Mouse (Mus musculus): ENCODE results near the gene Rnf26. TPM values are rescaled to one million over a fixed set of nuclear protein-coding genes. Genes with fewer than 3 reads are reported as not detected.

Rnf26 gene
- polyA plus RNA-seq, 1 experiment from 2014 or later, result 37.4 TPM

DNA sequence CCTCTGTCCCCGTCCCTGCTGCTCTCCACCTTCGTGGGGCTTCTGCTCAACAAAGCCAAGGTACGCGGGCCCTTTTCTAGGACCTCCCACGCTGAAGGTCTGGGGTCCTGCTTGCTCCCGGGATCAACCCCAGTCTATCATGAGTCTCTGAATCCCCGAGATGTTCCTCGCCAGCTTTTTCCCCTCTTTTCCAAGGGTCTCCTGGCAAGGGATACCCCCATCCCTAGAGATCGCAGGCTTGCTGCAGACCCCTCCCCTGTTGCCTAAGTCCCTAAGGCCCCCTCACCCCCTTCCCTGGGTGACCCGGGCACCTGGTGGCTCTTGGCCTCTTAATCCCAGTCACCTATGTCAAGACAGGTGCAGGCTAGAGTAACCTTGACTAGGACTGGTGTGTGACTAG lies 28.0 kb downstream of the Rnf26 start:
- Histone ChIP-seq H3K4me2 (peak overlapping the region; percentile 98), H3K27me3 (peaks cover 30% of the 10 kb centered on the region), H3K36me3 (no peaks in the 10 kb centered on the region), H3K4me3 (peak overlapping the region; percentile 53), H3K9ac (peak overlapping the region; percentile 49), H3K27ac (replicated peaks) (no peak overlapping the region), H3K9me3 (no peaks in the 10 kb centered on the region), H3K4me1 (replicated peaks) (peaks cover 40% of the 10 kb centered on the region)
- ATAC-seq (ENCODE audit: low FRiP score, low read depth), result peak; percentile 16; the same call in 1 of the 2 replicates
- WGBS, result 4% methylated on average over 10 of the region's 10 CpGs

DNA sequence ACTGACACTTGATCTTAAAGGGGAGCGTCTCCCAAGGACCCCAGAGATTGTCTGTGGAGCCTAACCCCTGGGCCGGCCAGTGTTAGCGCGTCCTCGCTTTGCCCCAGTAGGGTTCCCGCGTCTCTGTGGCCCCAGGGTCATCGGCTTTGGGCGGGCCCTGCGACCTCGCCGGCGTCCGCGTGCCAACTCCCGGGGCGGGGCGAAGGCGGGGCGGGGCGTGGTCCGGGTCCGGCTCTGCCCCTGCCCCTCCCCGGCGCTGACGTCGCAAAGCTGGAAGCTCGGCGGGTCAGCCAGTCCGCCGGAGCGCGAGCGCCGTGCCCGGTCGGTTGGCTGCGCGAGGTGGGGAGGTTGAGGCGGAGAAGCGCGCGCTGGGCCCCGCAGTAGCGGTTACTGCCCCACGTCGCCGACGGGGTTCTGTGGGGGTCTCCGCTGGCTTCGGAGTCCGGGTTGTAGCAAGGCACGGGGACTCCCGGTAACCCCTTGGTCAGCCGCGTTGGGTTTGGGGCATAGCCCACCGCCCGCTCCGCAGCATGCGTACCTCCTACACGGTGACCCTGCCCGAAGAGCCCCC lies 28.6 kb downstream of the Rnf26 start:
- H3K36me3 ChIP-seq, result no peaks in the 10 kb centered on the region
- H3K4me2 ChIP-seq, result peak overlapping the region; percentile 98
- H3K9me3 ChIP-seq, result no peaks in the 10 kb centered on the region
- H3K4me1 ChIP-seq (replicated peaks), result peaks cover 40% of the 10 kb centered on the region
- peak; percentile 45 for ATAC-seq (ENCODE audit: low FRiP score, low read depth)
- peak overlapping the region; percentile 49 for H3K9ac ChIP-seq
- H3K27me3 ChIP-seq, result peaks cover 30% of the 10 kb centered on the region
- under 1% methylated on average over 54 of the region's 62 CpGs for WGBS
- H3K27ac ChIP-seq (replicated peaks), result no peak overlapping the region
- peak overlapping the region; percentile 53 for H3K4me3 ChIP-seq

DNA sequence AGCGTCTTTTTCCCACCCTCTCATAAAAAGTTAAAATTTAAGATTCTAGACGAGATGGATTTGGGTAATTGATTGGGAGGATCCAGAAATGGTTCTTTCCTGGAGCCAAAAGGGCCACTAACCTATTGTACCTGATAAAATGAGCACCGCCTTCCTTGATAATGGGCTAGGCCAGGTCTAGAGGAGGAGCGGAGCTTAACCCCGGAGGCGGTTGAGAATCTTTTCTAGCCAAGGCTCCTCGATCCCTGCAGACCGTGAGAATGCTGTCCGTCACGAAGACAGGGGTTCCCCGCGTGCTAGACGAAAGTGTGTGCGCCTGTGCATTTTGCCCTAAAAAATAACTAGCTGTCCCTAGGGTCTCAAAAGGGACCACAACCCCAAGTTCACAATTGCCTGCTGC lies 29.1 kb downstream of the Rnf26 start:
- H3K27me3 ChIP-seq, result peaks cover 30% of the 10 kb centered on the region
- no peak for ATAC-seq (ENCODE audit: low FRiP score, low read depth)
- H3K4me3 ChIP-seq, result peak overlapping the region; percentile 53
- H3K9me3 ChIP-seq, result no peaks in the 10 kb centered on the region
- H3K4me2 ChIP-seq, result peak overlapping the region; percentile 98
- H3K36me3 ChIP-seq, result no peaks in the 10 kb centered on the region
- H3K9ac ChIP-seq, result peak overlapping the region; percentile 49
- 3% methylated on average over 14 of the region's 14 CpGs for WGBS
- H3K27ac ChIP-seq (replicated peaks), result no peak overlapping the region
- H3K4me1 ChIP-seq (replicated peaks), result peaks cover 40% of the 10 kb centered on the region

DNA sequence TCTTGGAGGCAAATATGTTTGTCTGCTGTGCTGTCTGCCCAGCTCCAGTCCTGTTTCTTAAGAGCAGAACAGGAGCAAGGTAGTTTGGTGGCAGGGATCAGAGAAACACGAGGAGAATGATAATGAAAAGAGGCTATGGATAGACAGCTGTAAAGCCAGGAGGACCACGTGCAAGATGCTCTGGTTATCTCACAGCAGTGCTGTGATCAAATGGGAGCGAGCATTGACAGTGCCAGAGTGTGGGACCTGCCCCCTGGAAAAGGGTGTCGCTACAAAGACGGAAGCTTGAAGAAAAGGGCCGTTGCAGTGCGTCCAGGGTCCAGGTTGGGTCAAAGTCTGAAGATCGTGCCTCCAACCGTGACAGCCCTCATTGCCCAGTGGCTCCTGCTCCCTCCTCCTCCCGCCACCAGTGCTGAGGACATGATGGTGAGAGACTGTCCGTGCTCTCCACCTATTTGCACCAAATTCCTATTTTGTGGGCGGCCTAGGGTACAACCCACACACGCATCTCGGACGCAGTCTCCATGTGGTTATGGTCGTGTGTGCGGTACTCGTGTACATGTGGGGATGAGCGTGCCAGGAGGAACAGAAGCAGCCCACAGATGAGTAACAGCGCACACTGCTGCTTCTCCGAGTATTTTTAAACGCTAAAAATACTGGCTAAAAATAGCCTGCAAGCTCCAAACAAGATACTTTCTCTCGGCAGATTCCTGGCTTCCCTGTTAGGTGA lies 29.8 kb downstream of the Rnf26 start:
- Histone ChIP-seq H3K27ac (replicated peaks) (no peak overlapping the region), H3K27me3 (peaks cover 30% of the 10 kb centered on the region), H3K4me2 (peak overlapping the region; percentile 98), H3K36me3 (no peaks in the 10 kb centered on the region), H3K4me1 (replicated peaks) (peaks cover 46% of the 10 kb centered on the region), H3K4me3 (peak overlapping the region; percentile 53), H3K9me3 (no peaks in the 10 kb centered on the region), H3K9ac (no peak overlapping the region)
- ATAC-seq (ENCODE audit: low FRiP score, low read depth), result no peak
- WGBS, result 12% methylated on average over 23 of the region's 23 CpGs

DNA sequence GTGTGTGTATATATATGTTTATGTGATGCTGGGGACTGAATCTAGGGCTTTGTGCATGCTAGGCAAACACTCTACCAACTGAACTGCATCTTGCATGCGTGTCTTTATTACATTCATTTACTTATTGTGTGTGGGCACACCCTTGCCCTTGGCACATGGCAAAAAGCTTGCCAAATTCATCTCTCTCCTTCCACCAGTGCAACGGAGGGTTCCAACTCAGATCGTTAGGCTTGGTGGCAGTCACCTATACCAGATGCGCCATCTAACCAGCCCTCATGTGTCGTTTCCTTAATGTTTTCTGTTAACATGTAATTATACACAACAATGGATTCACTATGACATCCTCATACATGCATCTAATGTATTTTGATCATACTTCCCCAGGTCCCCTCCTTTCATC lies 31.1 kb downstream of the Rnf26 start:
- 84% methylated on average over 5 of the region's 5 CpGs for WGBS
- Histone ChIP-seq H3K27me3 (peaks cover 28% of the 10 kb centered on the region), H3K4me1 (replicated peaks) (peaks cover 41% of the 10 kb centered on the region), H3K27ac (replicated peaks) (no peak overlapping the region), H3K36me3 (no peaks in the 10 kb centered on the region), H3K9me3 (no peaks in the 10 kb centered on the region), H3K4me2 (no peak overlapping the region), H3K4me3 (no peak overlapping the region), H3K9ac (no peak overlapping the region)
- ATAC-seq (ENCODE audit: low FRiP score, low read depth), result no peak

DNA sequence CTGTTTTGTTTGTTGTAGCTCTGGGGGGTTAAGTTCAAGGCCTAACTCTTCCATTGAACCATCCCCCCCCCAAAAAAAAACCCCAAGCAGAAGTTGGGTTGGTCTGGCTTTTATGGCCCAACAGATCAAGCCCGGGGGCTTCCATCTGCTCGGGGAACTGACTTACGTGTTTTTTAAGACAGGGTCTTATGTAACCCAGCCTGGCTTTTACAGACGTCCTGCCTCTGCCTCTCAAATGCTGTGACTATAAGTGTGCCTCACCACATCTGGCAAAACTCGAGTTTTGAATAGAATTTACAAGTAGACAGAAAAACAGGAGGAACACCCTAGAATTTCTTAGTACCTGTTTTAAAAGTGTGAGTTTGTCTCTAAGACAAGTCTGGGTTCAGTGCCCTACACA lies 31.7 kb downstream of the Rnf26 start:
- WGBS, result 82% methylated on average over 5 of the region's 5 CpGs
- H3K4me3 ChIP-seq, result no peak overlapping the region
- peaks cover 41% of the 10 kb centered on the region for H3K4me1 ChIP-seq (replicated peaks)

DNA sequence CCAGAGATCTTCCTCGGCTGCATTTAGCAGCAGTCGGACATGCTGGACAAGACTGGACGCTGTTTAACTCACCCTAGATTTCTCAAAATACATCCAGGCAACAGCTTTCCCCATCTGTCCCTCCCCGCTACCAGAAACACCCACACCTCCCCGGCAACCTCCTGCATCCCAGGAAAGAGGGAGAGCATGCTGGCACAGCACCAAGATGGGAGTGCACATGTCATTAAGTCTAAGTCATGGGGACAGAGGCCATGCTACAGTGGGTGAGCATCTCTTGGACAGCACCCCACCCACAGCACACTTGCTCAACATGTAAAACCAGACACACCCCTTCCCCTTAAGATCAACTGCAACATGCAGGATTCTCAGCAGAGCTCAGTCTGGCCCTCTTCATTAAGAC lies 32.4 kb downstream of the Rnf26 start:
- no peaks in the 10 kb centered on the region for H3K36me3 ChIP-seq
- H3K4me2 ChIP-seq, result no peak overlapping the region
- no peaks in the 10 kb centered on the region for H3K9me3 ChIP-seq
- peaks cover 18% of the 10 kb centered on the region for H3K27me3 ChIP-seq
- no peak overlapping the region for H3K4me3 ChIP-seq
- peaks cover 41% of the 10 kb centered on the region for H3K4me1 ChIP-seq (replicated peaks)
- H3K27ac ChIP-seq (replicated peaks), result no peak overlapping the region
- no peak for ATAC-seq (ENCODE audit: low FRiP score, low read depth)
- WGBS, result 67% methylated on average over 5 of the region's 5 CpGs
- H3K9ac ChIP-seq, result no peak overlapping the region

More for the DNA sequence above, 31.7 kb downstream of the Rnf26 start:
- no peak for ATAC-seq (ENCODE audit: low FRiP score, low read depth)
- Histone ChIP-seq H3K9me3 (no peaks in the 10 kb centered on the region), H3K36me3 (no peaks in the 10 kb centered on the region), H3K27me3 (peaks cover 24% of the 10 kb centered on the region), H3K4me2 (no peak overlapping the region), H3K9ac (no peak overlapping the region), H3K27ac (replicated peaks) (no peak overlapping the region)

DNA sequence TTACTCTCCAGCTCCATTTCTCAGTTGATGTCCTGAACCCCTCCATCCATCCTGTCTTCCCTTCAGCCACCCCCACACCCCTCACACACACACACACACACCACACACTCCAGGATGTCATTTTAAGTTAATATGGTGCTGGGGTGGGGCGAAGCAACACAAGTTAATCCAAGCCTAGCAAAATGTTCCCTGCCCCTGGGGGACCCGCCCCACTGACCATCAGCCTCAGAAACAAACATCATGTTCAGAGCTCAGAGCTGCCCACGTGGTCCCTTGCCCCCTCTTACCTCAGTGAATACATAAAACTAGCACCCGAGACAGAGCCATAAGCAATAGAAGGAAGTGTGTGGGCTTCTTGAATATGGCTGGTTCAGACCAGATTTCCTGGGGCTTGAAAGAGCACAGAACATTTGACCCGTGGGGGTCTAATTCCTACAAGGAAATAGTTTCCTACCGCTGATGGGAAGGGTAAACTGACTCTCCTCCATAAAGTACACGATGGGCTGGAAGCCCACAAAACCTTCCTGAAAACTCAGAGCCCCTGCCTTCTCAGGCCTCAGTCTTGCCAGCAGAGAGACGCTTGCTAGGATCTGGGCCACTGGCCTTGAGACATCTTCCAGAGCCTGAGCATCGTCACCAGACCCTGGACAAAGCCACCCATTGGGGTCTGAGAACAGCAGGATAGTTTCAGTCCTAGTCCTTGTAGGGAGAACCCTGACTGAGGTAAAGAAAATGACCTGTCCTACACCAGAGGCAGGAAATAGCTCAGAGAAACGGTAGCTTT lies 33.1 kb downstream of the Rnf26 start:
- Histone ChIP-seq H3K27ac (replicated peaks) (no peak overlapping the region), H3K27me3 (peaks cover 14% of the 10 kb centered on the region), H3K36me3 (no peaks in the 10 kb centered on the region), H3K9me3 (no peaks in the 10 kb centered on the region), H3K4me1 (replicated peaks) (peaks cover 34% of the 10 kb centered on the region), H3K4me2 (no peak overlapping the region), H3K9ac (no peak overlapping the region), H3K4me3 (no peak overlapping the region)
- ATAC-seq (ENCODE audit: low FRiP score, low read depth), result no peak
- WGBS, result 77% methylated on average over 10 of the region's 10 CpGs

DNA sequence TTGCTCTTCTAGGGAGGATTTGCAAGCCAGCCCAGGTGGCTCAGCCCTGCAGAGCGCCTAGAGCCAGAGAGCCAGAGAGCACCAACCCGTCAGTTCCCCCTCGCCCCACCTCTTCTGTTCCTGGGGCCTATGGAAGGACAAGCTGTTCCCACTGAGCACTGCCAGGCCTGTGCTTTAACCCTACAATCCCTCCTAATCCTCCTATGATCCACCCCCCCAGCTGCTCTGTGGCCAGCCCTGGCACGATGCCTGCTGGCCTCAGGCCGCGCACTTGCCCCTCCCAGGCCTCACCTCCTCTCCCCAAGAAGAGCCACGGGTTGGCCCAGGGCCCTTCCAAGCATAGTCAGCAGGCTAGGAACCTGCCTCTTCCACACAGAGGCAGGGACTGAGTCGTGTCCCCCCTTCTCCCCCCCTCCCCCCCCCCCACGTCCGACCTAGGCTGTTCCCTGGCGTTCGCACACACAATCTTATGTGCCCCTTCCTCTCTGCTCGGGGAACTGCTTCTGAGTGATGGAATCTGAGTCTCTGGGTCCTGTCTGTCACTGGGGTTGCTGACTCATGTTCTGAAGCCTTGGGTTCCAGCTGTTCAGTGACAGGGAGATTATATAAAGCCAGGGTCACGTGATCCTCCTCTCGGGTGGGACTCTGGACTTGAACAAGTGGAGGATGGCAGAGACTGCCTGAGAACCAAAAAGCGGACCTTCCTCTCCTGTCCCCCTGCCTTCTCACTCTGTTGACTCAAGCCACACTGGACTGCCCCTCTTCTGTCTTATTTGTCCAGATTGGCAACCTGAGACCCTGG lies 34.2 kb downstream of the Rnf26 start:
- 41% methylated on average over 15 of the region's 16 CpGs for WGBS
- peak; percentile 73 for ATAC-seq (ENCODE audit: low FRiP score, low read depth)
- Histone ChIP-seq H3K9ac (no peak overlapping the region), H3K36me3 (no peaks in the 10 kb centered on the region), H3K27ac (replicated peaks) (no peak overlapping the region), H3K9me3 (no peaks in the 10 kb centered on the region), H3K4me3 (no peak overlapping the region), H3K4me1 (replicated peaks) (peaks cover 24% of the 10 kb centered on the region), H3K27me3 (peaks cover 14% of the 10 kb centered on the region), H3K4me2 (0 out of 2 replicates have a peak overlapping the region, but pooled peaks have one; percentile 6)

DNA sequence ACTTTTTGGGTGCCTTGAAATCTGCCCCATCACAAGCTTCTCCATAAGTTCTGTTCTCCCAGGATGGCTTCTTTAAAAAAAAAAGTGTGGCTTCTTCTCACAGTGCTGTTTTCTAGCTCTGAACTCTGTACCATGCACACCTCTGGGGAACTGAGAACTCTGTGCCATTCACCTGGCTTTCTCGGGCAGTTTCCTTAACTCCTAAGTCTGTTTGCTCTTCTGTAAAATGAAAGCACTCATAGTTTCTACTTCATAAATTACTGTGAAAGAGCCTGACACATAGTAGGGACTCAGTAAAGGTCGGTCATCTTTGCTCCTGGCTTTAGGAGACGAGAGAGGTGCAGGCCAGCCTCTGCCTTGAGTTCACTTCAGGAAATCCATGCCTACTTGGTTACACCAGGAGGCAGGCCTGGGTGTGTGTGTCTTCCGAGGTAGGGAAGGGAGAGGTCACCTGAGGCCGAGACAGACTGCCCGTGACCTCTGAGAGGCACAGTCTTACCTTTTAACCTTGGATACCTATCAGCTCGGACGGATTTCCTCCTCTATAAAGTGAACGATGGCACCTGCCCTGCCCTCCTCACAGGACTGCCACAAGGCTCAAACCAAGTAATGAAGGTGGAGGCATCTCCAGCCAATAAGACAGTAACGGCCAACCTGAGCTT lies 35.0 kb downstream of the Rnf26 start:
- Histone ChIP-seq H3K27ac (replicated peaks) (no peak overlapping the region), H3K4me3 (no peak overlapping the region), H3K4me1 (replicated peaks) (peaks cover 18% of the 10 kb centered on the region), H3K9me3 (no peaks in the 10 kb centered on the region), H3K4me2 (0 out of 2 replicates have a peak overlapping the region, but pooled peaks have one; percentile 6), H3K27me3 (peaks cover 10% of the 10 kb centered on the region), H3K9ac (no peak overlapping the region), H3K36me3 (no peaks in the 10 kb centered on the region)
- 85% methylated on average over 10 of the region's 10 CpGs for WGBS
- ATAC-seq (ENCODE audit: low FRiP score, low read depth), result no peak

DNA sequence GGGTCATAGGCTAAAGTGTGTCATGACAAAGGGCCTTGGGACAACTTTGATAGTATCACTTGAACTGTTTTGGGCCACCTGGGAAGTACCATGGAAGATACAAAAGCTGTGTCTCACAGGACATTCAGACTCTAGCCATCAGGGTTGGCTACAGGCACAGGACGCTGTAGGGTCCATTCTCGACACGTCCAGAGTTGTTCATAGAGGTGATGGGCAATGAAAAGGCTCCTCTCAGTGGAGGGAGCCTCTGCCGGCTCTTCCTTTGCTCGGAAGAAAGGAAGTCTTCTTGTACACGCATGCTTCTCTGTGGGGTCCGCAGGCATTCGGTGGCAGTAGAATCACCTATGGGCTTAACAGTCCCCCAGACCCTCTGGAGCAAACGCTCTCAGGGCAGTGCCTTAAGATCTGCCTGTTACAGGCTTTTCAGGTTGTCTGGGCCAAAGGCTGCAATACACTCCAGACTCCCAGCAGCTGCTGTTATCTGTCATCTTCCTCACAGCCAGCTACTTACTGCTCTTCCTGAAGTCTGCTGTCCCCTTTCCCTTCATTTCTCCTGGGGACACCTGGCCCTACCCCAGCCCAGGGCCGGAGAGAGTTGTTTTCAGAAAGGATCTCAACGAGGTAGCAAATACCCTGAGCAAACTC lies 35.9 kb downstream of the Rnf26 start:
- H3K9ac ChIP-seq, result no peak overlapping the region
- H3K36me3 ChIP-seq, result no peaks in the 10 kb centered on the region
- H3K27me3 ChIP-seq, result peaks cover 3% of the 10 kb centered on the region; the same call in 1 of the 2 replicates
- no peak for ATAC-seq (ENCODE audit: low FRiP score, low read depth)
- peaks cover 22% of the 10 kb centered on the region for H3K4me1 ChIP-seq (replicated peaks)
- no peak overlapping the region for H3K27ac ChIP-seq (replicated peaks)
- H3K4me2 ChIP-seq, result no peak overlapping the region
- 86% methylated on average over 11 of the region's 11 CpGs for WGBS
- H3K9me3 ChIP-seq, result no peaks in the 10 kb centered on the region
- H3K4me3 ChIP-seq, result no peak overlapping the region

All from hindbrain, embryonic 15.5 days (tissue).